Mouse (Mus musculus) heart, postnatal 0 days (tissue): ENCODE measurements around the gene Tnfrsf17.

Experiments used
- CTCF ChIP-seq: IDR thresholded peaks from 2 replicates; pipeline ENCODE4 v1.5.1; 2016; ENCODE audit warnings: antibody characterized with exemption, control low read depth, low read depth
- EP300 ChIP-seq: IDR thresholded peaks from 2 replicates; pipeline ENCODE4 v1.6.1; 2016; ENCODE audit warnings: antibody characterized with exemption, low read depth

DNA sequence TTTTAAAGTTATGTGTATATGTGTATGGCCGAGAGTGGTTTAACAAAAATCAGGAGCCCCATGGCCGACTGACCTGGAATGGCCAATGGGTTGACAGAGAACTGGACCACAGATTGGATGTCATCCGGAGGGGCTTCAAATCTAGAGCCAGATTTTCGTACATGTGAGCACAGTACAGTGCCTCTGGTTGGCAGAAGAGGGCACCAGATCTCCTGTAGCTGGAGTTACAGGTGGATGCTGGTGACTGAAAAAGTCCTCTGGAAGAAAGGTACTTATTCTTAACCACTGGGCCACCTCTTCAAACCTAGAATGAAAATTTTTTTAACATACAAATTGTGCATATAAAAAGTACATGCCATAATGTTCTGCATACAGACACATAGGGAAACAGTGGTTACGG is 3.1 kb downstream of the Tnfrsf17 start:
- TF ChIP-seq CTCF (no peak), EP300 (no peak)
